Mouse (Mus musculus) lung, postnatal 0 days (tissue): ENCODE measurements around the gene Nrbp1.

ENCODE experiments used
- CTCF ChIP-seq: IDR thresholded peaks from 2 replicates; pipeline ENCODE4 v1.5.1; 2016; ENCODE audit warnings: antibody characterized with exemption, mild to moderate bottlenecking
- EP300 ChIP-seq: IDR thresholded peaks from 2 replicates; pipeline ENCODE4 v1.6.1; 2016; ENCODE audit warnings: antibody characterized with exemption, mild to moderate bottlenecking, control low read depth

GRCm38 (mm10) chr5:31254901-31255300 lies 14.2 kb downstream of the Nrbp1 start:
- no peak for TF ChIP-seq CTCF
- no peak for TF ChIP-seq EP300
